Mouse (Mus musculus) MEL (cell line): ENCODE results near the gene Tmem92. TPM values are rescaled to one million over a fixed set of nuclear protein-coding genes. Genes with fewer than 3 reads are reported as not detected.

Experiments used
- DNase-seq: peaks from one replicate; pipeline ENCODE4 v3.0.0; 2011; ENCODE audit warnings: low read depth, low spot score
- H3K27ac ChIP-seq: 2 replicates; pipeline ENCODE4 v1.5.1; 2012; ENCODE audit warnings: low read depth, mild to moderate bottlenecking, control low read depth, low read length, moderate library complexity; ENCODE audit not compliant: control insufficient read depth
- H3K27me3 ChIP-seq, 2 experiments: fragments of 150-350 bp in 1 of 2; sonication (generic) in 1 of 2; 2 replicates each; pipeline ENCODE4 v1.6.1; 2012; ENCODE audit warnings: low read length in 2 of 2, mild to moderate bottlenecking in 2 of 2, improper control_type of control experiment in 1 of 2, moderate library complexity in 1 of 2; ENCODE audit not compliant: insufficient read depth in 2 of 2, control insufficient read depth in 1 of 2
- H3K36me3 ChIP-seq, 2 experiments: 2 replicates each; pipeline ENCODE4 v1.6.1; 2012 to 2014; ENCODE audit warnings: low read length in 2 of 2, improper control_type of control experiment in 1 of 2, inconsistent platforms in 1 of 2, mild to moderate bottlenecking in 1 of 2; ENCODE audit not compliant: insufficient read depth in 2 of 2, control insufficient read depth in 1 of 2
- H3K4me1 ChIP-seq, 2 experiments: fragments of 150-350 bp in 1 of 2; sonication (generic) in 1 of 2; 2 replicates each; pipeline ENCODE4 v1.6.1; 2012; ENCODE audit warnings: low read length in 2 of 2, improper control_type of control experiment in 1 of 2, mild to moderate bottlenecking in 1 of 2; ENCODE audit not compliant: insufficient read depth in 2 of 2, control insufficient read depth in 1 of 2
- H3K4me3 ChIP-seq, 2 experiments: fragments of 150-350 bp in 1 of 2; sonication (generic) in 1 of 2; 2 replicates each; pipeline ENCODE4 v1.5.1; 2012; ENCODE audit warnings: low read depth in 2 of 2, low read length in 2 of 2, mild to moderate bottlenecking in 2 of 2, moderate library complexity in 2 of 2, control low read depth in 1 of 2, improper control_type of control experiment in 1 of 2; ENCODE audit not compliant: control insufficient read depth in 1 of 2, insufficient read depth in 1 of 2
- H3K79me2 ChIP-seq: 2 replicates; pipeline ENCODE4 v1.6.1; 2012; ENCODE audit warnings: mild to moderate bottlenecking, low read length, moderate library complexity; ENCODE audit not compliant: control insufficient read depth, poor library complexity, insufficient read depth
- H3K9ac ChIP-seq: 2 replicates; pipeline ENCODE4 v1.6.1; 2012; ENCODE audit warnings: low read depth, mild to moderate bottlenecking, control low read depth, low read length, moderate library complexity; ENCODE audit not compliant: control insufficient read depth, poor library complexity, severe bottlenecking
- H3K9me3 ChIP-seq: fragments of 150-350 bp; sonication (generic); replicated peaks from 2 replicates; pipeline ENCODE4 v1.6.1; 2012; ENCODE audit warnings: mild to moderate bottlenecking, low read length, improper control_type of control experiment, moderate library complexity; ENCODE audit not compliant: insufficient read depth
- BHLHE40 ChIP-seq: IDR thresholded peaks from 2 replicates; pipeline ENCODE4 v1.6.1; 2012; ENCODE audit warnings: low read depth, mild to moderate bottlenecking, inconsistent platforms, low read length, improper control_type of control experiment, borderline replicate concordance
- CHD1 ChIP-seq: IDR thresholded peaks from 2 replicates; pipeline ENCODE4 v1.6.1; 2012; ENCODE audit warnings: low read depth, mild to moderate bottlenecking, inconsistent platforms, low read length, improper control_type of control experiment
- CHD2 ChIP-seq: IDR thresholded peaks from 2 replicates; pipeline ENCODE4 v1.6.1; 2011; ENCODE audit warnings: low read length, improper control_type of control experiment
- CTCF ChIP-seq, 3 experiments: IDR thresholded peaks in 2 of 3; conservative IDR thresholded peaks in 1 of 3; 2 replicates each; pipeline ENCODE4 v1.5.1; 2011 to 2012; ENCODE audit warnings: low read length in 3 of 3, low read depth in 2 of 3, mild to moderate bottlenecking in 2 of 3, improper control_type of control experiment in 1 of 3, inconsistent platforms in 1 of 3, mixed read lengths in 1 of 3, moderate library complexity in 1 of 3; ENCODE audit not compliant: control insufficient read depth in 1 of 3, insufficient read depth in 1 of 3, poor library complexity in 1 of 3, severe bottlenecking in 1 of 3
- ELF1 ChIP-seq: IDR thresholded peaks from 2 replicates; pipeline ENCODE4 v1.6.1; 2014; ENCODE audit warnings: low read depth, mild to moderate bottlenecking, inconsistent platforms, low read length, improper control_type of control experiment, moderate library complexity
- EP300 ChIP-seq, 2 experiments: IDR thresholded peaks; 2 replicates each; pipeline ENCODE4 v1.6.1; 2011; ENCODE audit warnings: improper control_type of control experiment in 2 of 2, low read length in 2 of 2, low read depth in 1 of 2, mild to moderate bottlenecking in 1 of 2
- ETS1 ChIP-seq: IDR thresholded peaks from 2 replicates; pipeline ENCODE4 v1.6.1; 2012; ENCODE audit warnings: low read depth, mild to moderate bottlenecking, inconsistent platforms, low read length, improper control_type of control experiment, moderate library complexity
- GATA1 ChIP-seq: IDR thresholded peaks from 2 replicates; pipeline ENCODE4 v1.6.1; 2011; ENCODE audit warnings: low read depth, low read length, improper control_type of control experiment
- JUND ChIP-seq: IDR thresholded peaks from 2 replicates; pipeline ENCODE4 v1.6.1; 2011; ENCODE audit warnings: low read depth, mild to moderate bottlenecking, improper control_type of control experiment, low read length
- KAT2A ChIP-seq: conservative IDR thresholded peaks from 2 replicates; pipeline ENCODE4 v1.6.1; 2012; ENCODE audit warnings: low read depth, low read length, improper control_type of control experiment, inconsistent platforms
- MAFK ChIP-seq: IDR thresholded peaks from 2 replicates; pipeline ENCODE4 v1.6.1; 2011; ENCODE audit warnings: low read depth, mild to moderate bottlenecking, low read length, improper control_type of control experiment, borderline replicate concordance
- MAZ ChIP-seq: IDR thresholded peaks from 2 replicates; pipeline ENCODE4 v1.6.1; 2012; ENCODE audit warnings: low read depth, mild to moderate bottlenecking, inconsistent platforms, low read length, improper control_type of control experiment
- MEF2A ChIP-seq: IDR thresholded peaks from 2 replicates; pipeline ENCODE4 v1.6.1; 2014; ENCODE audit warnings: low read depth, mild to moderate bottlenecking, inconsistent platforms, low read length, improper control_type of control experiment; ENCODE audit not compliant: poor library complexity, insufficient replicate concordance, severe bottlenecking; ENCODE audit errors: extremely low read depth
- MXI1 ChIP-seq: IDR thresholded peaks from 2 replicates; pipeline ENCODE4 v1.6.1; 2011; ENCODE audit warnings: mild to moderate bottlenecking, low read depth, low read length, improper control_type of control experiment
- MYB ChIP-seq: IDR thresholded peaks from 2 replicates; pipeline ENCODE4 v1.6.1; 2011; ENCODE audit warnings: mild to moderate bottlenecking, low read depth, low read length, improper control_type of control experiment
- MYC ChIP-seq: IDR thresholded peaks from 2 replicates; pipeline ENCODE4 v1.6.1; 2011; ENCODE audit warnings: low read depth, mild to moderate bottlenecking, low read length, improper control_type of control experiment, moderate library complexity
- POLR2AphosphoS5 ChIP-seq: IDR thresholded peaks from 2 replicates; pipeline ENCODE4 v1.6.1; 2012; ENCODE audit warnings: low read depth, borderline replicate concordance, mild to moderate bottlenecking, inconsistent platforms, low read length, moderate library complexity, mixed read lengths
- RAD21 ChIP-seq: IDR thresholded peaks from 2 replicates; pipeline ENCODE4 v1.6.1; 2011; ENCODE audit warnings: mild to moderate bottlenecking, low read depth, low read length, improper control_type of control experiment
- RCOR1 ChIP-seq: IDR thresholded peaks from 2 replicates; pipeline ENCODE4 v1.6.1; 2012; ENCODE audit warnings: low read depth, mild to moderate bottlenecking, inconsistent platforms, low read length, improper control_type of control experiment
- SMC3 ChIP-seq: IDR thresholded peaks from 2 replicates; pipeline ENCODE4 v1.6.1; 2011; ENCODE audit warnings: low read depth, low read length, improper control_type of control experiment
- TAL1 ChIP-seq: IDR thresholded peaks from 2 replicates; pipeline ENCODE4 v1.6.1; 2012; ENCODE audit warnings: mild to moderate bottlenecking, inconsistent platforms, low read length, moderate library complexity, mixed read lengths
- UBTF ChIP-seq: IDR thresholded peaks from 2 replicates; pipeline ENCODE4 v1.6.1; 2012; ENCODE audit warnings: low read depth, mild to moderate bottlenecking, inconsistent platforms, low read length, improper control_type of control experiment, moderate library complexity, borderline replicate concordance; ENCODE audit not compliant: insufficient read depth
- ZC3H11A ChIP-seq: IDR thresholded peaks from 2 replicates; pipeline ENCODE4 v1.6.1; 2012; ENCODE audit warnings: low read depth, mild to moderate bottlenecking, inconsistent platforms, low read length, improper control_type of control experiment
- polyA plus RNA-seq, 2 experiments: library from polyadenylated mRNA; stranded (reverse) in 1 of 2; unstranded in 1 of 2; fragments of >175 nt in 1 of 2; fragments of >200 nt in 1 of 2; gene quantifications; 2 replicates each; pipeline versions ENCODE4 v1.2.1 to v1.2.4; 2012; ENCODE audit warnings: low replicate concordance in 2 of 2, low read depth in 1 of 2; ENCODE audit not compliant: insufficient read length in 2 of 2, insufficient read depth in 1 of 2, missing spikeins in 1 of 2
- total RNA-seq: library from RNA; depleted of rRNA; stranded (reverse); fragments of 300-350 nt; gene quantifications from 2 replicates; pipeline ENCODE4 v1.2.3, GENCODE M21; 2012

The Tmem92 gene
- total and polyA plus RNA-seq, 3 experiments = not detected

- DNase-seq = peak; percentile 59
- H3K36me3 ChIP-seq = no peaks in the 10 kb centered on the region
- H3K9ac ChIP-seq = no peak overlapping the region
- no peaks in the 10 kb centered on the region for H3K9me3 ChIP-seq
- TF ChIP-seq MYB (no peak), UBTF (no peak), CTCF (IDR thresholded peaks at IDR 0.05 in 2 of 3, conservative IDR thresholded peaks at IDR 0.05 in 1 of 3; ENCODE audit: control insufficient read depth in 1 of 3, insufficient read depth in 1 of 3, low read depth in 2 of 3, low read length in 3 of 3, poor library complexity in 1 of 3, severe bottlenecking in 1 of 3) (peak; percentile 57 to 78 (median 73)), RAD21 (peak; percentile 1; the same call in 1 of the 2 replicates), SMC3 (0 out of 2 replicates have a peak, but pooled peaks have one; percentile 13), CHD2 (no peak)
- peaks cover 0 to under 1% of the 10 kb centered on the region in 2 experiments; a peak in 1 of 4 replicates for H3K27me3 ChIP-seq
- H3K79me2 ChIP-seq = no peaks in the 10 kb centered on the region
- H3K4me3 ChIP-seq = no peak overlapping the region
- H3K4me1 ChIP-seq = no peaks in the 10 kb centered on the region
- H3K27ac ChIP-seq = no peak overlapping the region
Measured at GRCm38 (mm10) chr11:94773851-94774250, 8.7 kb downstream of the Tmem92 start.

DNA sequence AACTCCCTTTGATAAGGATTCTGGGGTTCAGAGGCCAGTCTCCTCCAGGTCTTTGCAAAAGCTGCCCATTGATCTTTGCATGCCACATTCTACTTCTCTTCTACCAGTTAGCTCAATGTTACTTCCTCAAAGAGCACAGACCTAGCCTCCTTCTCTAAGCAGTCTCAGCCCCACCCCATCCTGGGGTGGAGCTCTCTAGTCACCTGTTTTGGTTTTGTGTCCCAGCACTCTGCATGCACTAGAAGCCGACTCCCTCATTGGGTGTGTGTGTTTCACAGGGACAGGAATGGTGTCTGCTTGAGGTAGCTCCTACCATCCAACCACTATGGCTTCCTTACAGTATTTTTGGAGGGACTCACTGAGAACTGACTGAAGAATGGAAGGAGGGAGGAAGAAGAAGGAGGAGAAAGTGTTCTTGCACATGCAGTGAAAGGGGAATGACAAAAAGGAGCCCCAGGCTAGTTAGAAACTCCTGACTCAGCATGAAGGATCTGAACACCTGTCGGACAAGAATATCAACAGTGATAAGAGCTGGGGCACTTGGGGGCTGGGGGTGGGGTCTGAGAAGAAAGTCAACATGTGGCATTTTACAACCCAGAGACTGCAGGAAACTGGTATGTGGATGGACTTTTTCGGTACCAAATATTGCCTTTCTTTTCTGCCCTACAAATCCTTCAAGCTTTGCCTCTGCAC is 10.0 kb downstream of the Tmem92 start:
- Histone ChIP-seq H3K27ac (no peak overlapping the region), H3K4me1 (no peaks in the 10 kb centered on the region), H3K36me3 (no peaks in the 10 kb centered on the region), H3K79me2 (no peaks in the 10 kb centered on the region), H3K4me3 (no peak overlapping the region), H3K9ac (no peak overlapping the region), H3K27me3 (peaks cover 1 to 3% of the 10 kb centered on the region in 2 experiments; a peak in 3 of 4 replicates), H3K9me3 (no peaks in the 10 kb centered on the region)
- DNase-seq = peak; percentile 24
- TF ChIP-seq MAFK (no peak), MXI1 (no peak), ETS1 (no peak), JUND (no peak), CHD1 (no peak), MYB (no peak), BHLHE40 (no peak), ELF1 (no peak), RCOR1 (no peak), TAL1 (no peak), ZC3H11A (no peak), MYC (no peak), POLR2AphosphoS5 (no peak), GATA1 (no peak), EP300 (IDR thresholded peaks at IDR 0.05; ENCODE audit: low read depth in 1 of 2, low read length in 2 of 2) (no peak), MAZ (no peak), KAT2A (no peak), MEF2A (no peak), SMC3 (no peak)
